Mouse (Mus musculus): Measurements from ENCODE around the gene Coro1c. TPM values are rescaled to one million over a fixed set of nuclear protein-coding genes. Genes with fewer than 3 reads are reported as not detected.
"Not testable (repeated sequence)": the region's sequence is repeated elsewhere in the genome, so short reads cannot be mapped to it uniquely, and the experiment has no call there.

Coro1c gene
- total RNA-seq, 2 experiments from 2014 or later = 39.1 to 48.9 TPM

DNA sequence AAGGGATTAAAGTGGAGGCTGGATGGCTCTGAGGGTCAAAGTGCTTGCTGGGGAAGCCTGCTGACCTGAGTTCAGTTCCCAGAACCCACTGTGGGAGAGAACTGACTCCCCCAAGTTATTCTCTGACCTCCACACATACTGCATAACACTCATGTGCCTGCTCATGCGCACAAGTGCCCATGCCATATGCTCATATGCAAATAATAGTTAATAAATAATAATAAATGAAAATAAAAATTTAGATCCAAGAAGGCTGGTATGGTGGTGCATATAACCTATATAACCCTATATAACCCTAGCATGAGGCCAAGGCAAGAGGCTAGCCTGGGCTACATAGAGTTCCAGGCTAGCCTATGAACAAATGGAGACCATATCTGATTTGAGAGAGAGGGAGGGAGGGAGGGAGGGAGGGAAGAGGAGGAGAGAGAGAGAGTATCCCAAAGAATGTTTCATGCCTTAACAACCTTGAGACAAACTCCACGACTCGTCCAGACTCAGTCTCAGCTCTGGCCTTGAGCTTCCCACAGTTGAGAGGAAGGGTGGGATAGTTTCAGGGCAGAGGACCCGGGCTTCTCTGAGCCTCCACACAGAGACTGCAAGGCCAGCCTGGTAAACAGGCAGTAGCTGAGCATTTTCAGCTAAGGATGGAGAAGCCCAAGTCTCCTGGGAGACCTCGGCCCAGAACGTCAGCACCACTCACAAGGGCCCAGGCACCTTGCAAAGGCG is 78.8 kb downstream of the Coro1c start:
- peak; percentile 2 for DNase-seq

DNA sequence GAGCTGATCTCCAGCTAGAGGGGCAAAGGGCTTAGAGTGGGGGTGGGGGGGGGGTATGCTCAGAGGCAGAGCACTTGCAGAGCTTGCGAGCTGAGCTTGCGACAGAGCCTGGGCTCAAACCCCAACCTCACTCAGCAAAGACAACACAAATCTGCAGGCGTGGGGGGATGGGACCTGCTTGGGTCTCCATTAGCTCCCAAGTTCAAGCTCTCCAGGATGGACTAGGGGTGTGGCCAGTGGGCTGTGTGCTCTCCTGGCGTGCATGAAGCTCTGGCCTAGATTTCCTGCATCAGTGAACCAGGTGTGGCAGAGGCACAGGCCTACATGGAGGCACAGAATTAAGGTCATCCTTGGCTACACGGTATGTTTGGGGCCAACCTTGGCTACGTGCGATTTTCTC is 80.1 kb downstream of the Coro1c start:
- no peak for DNase-seq

DNA sequence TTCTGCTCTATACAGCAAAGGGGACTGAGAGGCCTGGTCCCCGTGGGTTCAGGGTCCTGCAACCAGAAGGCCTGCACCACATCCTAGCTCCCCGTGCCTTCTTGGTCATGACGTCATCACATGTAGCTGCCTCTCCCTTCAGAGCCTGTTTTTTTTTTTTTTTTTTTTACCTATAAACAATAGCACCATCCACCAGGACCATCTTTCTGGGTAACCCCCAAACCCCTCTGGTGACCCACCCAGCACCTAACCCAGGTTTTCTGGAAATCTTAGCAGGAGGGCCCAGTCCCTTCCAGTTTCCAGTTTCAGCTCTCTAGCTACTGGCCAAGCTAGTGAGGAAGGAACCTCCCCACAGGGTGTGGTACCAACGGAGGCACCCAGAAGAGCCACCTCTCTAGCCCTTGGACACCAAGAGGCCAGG is 80.6 kb downstream of the Coro1c start:
- no peak for DNase-seq

DNA sequence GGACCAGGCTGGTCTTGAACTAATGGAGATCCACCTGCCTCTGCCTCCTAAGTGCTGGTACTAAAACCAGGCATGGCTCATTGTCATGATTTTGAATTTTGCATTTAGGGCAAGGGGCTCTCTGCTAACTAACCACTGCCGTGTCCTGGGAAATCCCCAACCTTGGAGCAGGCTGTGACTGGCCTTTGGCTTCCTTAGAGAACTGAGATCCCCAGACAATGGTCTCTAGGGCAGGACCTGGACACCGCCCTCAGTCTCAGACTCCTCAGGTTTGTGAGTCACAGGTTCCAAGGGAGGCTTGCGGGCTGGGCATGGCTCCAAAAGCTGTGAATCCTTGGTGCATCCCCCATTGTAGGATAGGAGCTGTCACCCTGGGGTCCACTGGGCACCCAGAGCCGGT is 81.9 kb downstream of the Coro1c start:
- DNase-seq = peak; percentile 5

DNA sequence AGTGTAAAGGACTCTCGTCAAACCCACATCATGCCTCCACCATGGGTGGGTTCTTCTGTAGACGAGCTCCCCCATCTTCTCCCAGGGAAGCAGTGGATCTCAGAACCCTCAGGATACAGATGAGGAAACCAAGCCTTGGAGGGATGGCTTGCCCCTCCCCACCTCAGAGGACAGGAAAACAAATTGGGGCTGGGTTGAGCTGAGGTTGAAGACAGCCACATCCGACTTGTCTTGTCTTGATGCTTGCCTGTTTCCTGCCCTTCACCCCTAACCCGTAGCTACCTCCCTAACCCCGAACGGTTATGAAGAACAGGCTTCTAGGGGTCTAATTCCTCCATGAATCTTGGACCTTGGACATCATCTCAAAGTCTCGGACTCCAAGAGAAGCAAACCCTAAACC is 83.0 kb downstream of the Coro1c start:
- no peak for DNase-seq

DNA sequence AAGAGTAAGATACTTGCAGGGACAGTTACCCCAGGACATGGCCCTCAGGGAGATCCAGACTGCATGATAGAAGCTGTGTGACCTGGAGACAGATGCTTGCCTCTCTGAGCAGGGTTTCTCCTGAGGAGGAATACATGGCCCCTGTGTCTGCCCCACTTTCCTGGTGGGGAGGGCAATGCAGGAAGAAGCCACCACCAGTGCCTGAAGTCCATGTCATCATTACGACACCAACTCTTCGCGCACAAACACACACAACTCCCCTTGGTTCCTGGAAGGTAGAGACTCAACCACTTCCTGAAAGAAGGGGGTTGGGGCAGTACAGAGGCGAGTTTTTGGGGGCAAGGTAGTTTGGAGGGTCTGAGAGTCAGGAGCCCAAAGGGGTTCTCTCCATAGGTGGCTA is 84.3 kb downstream of the Coro1c start:
- no peak for DNase-seq

DNA sequence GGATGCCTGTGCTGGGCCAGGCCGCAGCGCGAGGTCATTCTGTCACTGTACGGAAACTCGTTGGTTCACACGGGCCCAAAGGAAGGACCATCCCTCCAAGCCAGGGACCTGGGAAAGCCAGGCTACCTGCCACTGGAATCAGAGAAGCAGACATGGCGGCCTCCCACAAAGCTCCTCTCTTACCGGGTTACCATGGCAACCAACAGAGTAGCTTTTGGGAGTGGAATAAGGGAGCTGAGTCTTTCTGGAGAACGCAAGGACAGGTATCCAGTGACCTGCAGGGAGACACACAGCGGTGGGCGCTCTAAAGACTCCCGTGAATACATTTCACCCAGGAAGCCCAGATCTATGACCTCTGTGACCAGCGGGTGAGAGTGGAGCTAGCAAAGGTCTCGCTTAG is 90.0 kb downstream of the Coro1c start:
- DNase-seq = no peak

DNA sequence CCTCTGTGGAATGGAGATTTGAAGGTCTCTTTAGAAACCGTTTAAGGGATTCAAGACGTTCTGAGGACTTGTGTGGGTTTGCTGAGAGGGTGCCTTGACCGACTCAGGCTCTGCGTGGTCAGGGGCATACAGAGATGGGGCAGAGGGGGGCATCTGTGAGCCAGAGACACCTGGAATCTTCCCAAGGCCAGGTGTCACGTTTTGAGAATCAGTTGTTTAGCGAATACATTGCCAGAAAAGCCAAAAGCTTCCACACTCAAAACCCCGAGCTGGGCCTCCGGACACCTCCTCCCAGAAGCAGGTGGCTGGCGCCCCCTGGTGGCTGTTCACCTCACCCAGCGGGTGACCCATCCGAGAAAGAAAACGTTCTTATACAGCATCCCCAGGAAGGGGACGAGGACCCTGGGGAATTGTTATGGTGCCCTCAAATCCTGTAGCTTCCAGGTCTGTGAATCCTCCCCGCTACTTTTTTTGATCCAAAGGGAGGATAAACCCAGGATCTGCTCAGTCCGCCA is 92.9 kb downstream of the Coro1c start:
- peak; percentile 91 for DNase-seq

DNA sequence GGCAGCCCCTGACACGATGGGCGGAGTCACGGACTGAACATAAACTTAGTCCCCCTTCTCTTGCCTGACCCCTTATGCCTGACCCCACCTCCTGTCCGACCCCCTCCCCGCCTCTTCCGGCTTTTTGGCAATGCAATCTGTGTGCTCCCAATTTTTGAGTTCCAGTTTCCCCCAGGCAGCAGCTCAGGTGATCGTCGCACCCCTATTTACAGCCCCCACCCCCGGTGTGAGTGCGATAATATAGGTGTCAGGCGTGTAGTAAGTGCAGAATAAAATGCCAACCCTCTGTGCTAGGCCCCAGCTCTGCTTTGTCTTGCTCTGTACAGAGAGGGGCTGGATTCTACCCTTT is 93.5 kb downstream of the Coro1c start:
- DNase-seq = no peak

DNA sequence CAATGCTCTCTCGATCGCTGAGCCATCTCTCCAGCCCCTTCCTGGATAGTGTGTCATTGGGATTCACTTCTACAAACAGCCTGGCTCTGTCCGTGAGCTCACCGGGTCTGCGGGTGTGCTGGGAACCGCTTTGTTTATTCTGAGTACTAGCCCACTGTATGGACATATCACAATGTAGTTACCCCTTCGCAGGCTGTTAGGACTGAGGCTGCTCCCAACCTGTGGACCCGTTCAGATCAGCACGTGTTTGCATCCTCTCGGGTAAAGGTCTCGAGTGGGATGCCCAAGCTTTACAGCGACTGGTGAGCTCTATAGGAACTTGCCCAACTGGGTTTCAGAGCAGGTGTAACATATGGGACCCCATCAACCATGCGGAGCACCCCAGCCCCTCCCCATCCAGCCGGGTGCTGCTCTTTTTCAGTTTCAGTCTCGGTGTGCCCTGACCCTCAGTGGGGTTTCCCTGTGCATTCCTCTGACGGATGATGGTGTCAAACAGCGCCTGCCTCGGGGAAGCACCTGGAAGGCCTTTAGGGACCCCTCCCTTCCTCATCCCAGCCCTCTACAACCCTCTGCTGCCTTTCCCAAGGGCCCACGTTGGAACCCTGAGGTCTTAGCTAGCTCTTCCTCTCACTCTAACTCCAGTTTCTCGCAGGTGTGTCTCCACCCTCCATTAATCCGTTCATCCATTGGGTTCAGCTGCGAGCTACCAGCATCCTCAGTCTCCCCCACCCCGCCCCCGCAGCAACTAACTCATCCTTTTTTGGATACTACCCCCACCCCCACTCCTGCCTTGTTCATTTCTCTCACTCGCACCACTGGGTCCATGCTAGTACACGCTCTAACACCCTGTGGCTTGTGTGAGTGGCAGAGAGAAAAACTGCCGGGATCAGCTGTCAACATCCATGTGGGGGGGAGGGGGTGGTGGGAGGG is 94.2 kb downstream of the Coro1c start:
- DNase-seq = no peak

DNA sequence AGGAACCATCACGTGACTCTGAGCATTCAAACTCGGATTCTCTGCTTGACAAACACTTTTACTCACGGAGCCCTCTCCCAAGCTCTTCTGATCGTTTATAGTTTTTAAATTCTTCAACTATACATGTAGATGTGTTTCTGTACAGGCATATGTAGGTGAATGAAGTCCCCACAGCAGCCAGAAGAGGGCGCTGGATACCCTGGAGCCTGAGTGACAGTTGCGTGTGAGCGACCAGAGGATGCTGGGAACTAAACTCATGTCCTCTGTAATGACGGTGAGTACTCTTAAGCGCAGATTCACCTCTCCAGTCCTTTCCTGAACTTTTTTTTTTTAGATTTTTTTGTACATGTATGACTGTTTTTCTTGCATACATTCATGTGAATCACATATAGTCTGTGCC is 95.0 kb downstream of the Coro1c start:
- DNase-seq = no peak

DNA sequence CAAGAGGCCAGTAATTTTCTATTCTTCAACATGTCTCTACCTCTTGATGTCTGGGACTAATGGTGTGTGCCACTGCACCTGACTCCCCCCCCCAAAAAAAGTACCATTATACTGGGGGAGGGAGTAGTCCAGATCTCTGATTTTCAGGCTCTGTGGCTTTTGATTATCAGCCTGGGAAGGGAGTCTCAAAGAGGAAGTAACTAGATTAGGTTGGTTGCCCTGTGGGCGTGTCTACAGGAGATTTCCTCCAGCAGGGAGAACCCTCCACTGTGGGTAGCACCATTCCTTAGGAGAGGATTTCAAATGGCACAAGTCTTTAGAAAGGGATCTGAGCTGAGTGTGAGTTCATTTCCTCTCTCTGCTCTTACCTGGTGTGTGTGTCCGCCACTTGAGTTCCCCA is 95.9 kb downstream of the Coro1c start:
- DNase-seq = no peak

DNA sequence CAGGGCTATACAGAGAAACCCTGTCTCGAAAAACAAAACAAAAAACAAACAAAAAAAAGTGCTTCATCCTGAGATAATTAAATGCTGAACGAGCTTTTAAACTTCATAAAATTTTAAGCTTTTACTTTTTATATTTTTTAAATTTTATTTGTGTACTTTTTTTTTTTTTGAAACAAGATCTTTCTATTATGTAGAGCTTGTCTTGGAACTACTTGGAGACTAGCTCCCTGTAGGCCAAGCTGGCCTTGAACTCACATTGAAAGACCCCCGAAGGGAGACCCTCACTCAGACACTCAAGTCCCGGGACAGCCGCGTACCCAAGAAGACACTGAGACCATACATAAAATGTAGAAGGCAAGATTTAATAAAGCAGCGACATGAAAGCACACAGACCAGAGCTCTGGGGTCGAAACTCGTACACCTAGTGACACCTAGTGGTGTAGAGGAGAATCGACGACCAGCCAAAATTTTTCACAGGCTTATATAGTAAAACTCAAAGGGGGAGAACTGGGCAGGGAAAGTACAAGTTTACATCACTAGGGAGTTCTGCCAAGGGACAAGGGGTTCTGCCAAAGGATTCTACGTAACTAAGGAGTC is 96.6 kb downstream of the Coro1c start:
- not testable (repeated sequence) for DNase-seq

DNA sequence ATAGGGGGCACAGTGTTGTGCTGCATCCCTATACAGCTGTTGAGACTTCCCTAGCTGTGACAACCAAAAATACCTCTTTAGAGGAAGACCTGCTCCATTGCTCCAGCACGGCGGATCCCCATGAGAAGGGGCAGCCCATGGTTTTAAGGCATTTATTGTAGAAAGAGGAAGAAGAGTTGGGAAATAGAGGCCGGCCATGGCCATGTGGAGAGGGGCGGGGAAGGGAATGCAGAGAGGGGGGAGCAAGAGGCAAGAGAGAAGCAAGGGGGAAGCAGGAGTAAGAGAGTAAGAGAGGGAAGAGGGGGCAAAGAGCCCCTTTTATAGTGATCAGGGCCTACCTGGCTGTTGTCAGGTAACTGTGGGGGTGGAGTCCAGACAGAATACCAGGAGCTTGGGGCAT is 98.4 kb downstream of the Coro1c start:
- no peak for DNase-seq

DNA sequence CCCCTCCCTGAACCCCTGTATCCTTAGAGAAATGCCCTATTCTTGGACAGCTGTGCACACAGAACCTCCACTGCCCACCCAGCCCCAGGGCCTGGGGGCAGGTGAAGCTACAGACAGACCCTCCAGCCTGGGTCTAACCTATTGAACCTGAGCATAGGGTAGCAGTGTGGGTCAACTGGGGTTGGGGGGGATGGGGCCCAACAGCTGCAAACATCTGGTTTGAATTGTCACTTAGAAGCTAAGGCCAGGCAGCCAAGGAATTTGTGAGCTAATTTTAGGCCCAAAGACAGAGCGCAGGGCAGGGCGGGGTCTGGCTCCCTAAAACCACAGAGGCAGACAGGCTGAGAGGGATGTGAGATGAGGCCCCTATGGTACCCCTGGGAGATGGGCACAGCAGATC is 100.4 kb downstream of the Coro1c start:
- no peak for DNase-seq

DNA sequence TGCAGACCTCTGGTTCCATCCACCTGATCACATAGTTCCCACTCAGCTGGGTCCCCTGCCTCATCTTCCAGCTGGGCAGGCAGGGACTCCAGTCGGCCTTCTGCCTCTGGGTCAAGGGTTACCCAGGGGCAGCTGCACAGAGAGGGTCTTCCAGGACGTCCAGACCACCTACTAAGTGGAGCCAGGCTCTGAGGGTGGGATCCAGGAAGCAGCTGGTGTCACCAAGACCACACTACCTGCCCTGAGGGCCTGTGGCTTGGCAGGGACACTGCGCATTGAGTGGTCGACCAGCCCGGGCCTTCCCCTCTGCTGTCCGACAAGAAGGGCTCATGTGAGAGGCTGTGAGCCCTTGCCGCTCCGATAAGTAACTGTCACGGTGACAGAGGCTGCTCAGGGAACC is 100.8 kb downstream of the Coro1c start:
- DNase-seq = no peak

DNA sequence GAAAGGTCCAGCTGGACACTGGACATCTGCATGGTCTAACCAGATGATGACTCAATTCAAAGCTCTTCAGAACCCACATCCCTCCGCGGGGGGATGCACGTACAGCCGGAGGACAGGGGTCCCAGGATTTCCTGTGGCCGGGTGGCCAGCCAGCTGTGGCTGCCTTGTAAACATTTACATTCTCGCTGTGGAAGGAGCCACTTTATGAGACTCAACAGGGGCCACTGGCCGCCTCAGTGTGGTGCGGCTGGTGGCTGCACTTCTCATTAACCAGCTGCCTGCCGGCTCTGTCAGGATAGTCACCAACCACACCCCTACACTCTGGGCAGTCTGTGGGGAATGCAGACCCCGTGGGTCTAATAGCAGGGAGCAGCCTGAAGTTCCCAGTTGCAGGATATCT is 102.1 kb downstream of the Coro1c start:
- no peak for DNase-seq

DNA sequence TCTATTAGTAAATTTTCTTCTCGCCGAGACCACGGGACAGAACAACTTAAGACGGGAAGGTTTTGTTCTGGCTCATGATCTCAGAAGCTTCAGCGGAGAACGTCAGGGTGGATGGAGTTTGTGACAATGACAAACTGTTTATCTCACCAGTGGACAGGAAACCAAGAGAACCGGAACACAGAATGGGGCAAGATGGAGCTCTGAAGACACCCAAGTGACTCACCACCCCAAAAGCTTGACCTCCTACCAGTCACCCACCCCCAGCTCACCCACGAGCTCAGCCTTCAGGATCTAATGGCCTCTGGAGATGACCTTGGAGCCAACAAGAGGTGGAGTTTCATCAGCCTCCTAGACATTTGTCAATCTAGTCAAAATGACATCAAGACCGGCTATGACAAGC is 103.3 kb downstream of the Coro1c start:
- DNase-seq = no peak

DNA sequence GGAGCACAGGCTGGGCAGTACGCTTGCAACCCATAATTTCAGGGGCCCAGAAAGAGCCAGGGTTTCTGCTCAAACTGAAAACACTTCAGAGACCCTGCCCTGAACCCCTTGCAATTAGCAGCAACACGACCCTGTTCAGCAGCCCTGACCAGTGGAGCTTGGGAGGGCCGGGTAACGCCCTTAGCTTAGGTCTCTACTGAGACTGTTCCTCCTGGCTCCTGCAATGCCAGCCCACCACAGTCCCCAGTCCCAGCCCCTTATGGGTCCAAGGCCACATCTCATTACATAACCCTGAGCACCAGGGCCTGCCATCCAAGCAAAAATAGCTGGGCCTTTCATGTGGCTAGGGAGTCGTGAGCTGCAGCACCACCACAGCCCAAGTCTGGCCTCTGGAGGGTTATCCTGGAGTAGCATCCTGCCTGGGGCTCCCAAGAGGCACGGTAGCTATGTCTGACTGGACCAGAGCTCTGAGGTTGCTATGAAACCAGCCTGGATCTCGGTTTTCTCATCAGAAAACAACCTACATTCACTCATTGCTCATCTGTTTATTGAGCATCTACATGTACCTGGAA is 104.1 kb downstream of the Coro1c start:
- DNase-seq = no peak

DNA sequence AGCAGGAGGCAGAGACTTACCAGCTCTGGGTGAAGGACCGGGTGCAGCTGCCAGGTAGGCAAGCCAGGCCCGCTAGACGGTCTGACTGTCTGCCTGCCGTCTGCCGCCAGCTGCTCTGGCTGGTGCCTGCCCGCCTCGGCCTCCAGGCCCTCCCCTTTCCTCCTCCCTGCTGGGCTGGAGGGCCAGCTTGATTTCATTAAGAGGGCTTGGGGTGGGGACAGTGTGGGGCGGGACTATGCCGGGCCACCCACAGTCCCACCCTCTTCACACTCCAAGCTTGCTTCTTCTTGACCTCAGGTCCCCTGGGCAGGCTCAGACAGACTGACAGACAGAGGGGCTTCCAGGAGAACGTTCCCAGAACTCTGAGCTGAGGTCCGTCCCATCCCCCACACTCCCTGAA is 108.3 kb downstream of the Coro1c start, which contains the start of gene Tmem119:
Gene Tmem119 (minus strand): TSS at position 237 of the 400 bp plus-strand sequence.
- DNase-seq = peak; percentile 67

DNA sequence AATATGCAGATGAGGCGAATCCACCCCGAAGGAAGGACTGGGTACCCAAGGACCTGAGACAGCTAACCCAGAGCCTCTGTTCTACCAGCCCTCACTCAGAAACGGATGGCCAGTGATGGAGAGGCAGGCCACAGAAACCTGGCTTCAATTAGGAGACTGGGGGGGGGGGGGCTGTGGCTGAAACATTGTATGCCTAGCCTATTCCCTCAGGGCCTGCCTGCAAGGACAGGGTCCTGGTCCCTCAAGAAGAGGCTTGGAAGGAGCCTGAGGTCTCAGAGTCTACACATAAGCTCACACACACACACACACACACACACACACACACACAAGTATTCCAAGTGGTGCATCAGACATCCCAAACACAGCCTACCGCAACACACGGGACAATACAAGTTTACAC is 108.9 kb downstream of the Coro1c start:
- DNase-seq = no peak

DNA sequence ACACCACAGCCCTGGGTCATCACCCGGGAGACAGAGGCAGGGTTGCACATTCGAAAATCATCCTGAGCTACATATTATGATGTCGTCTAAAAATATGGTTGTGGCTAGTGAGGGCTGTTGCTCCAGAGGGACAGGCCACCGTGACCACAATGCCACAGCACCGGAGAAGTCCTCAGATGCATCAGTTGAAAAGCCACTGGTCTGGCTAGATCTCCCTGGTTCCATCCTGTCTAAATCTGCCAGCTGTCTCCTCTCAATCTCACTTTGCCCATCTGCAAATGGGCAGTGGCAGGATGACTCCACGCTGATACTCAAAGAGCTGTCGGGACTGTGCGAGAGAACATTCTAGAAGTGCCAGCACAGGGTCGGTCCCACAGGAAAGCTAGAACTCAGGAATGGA is 110.0 kb downstream of the Coro1c start:
- DNase-seq = no peak

All from gastrocnemius, postnatal 10 days (tissue).